Comparison of ENCODE assay signal across 27 mouse cellular contexts in genomic region chr8:64640599-64640998, GRCm38 (mm10). TPM values are rescaled to one million over a fixed set of nuclear protein-coding genes. Genes with fewer than 3 reads are reported as not detected.
DNase-seq lines count a peak whose midpoint lies in the region; ATAC-seq and TF ChIP-seq lines count a peak whose summit lies in the region.
"Had no signal": no experiment of that assay in that cellular context is flagged by ENCODE, and none has a peak within 500 bp of the region (broad histone marks: within the 10 kb centered on the region; RNA-seq: fewer than 3 reads in every experiment).

No protein-coding gene starts in this region.

- no peaks in the 10 kb centered on the region for H3K9me3 ChIP-seq in forebrain, embryonic 12.5 days
- H3K9me3 ChIP-seq in forebrain, embryonic 10.5 days = no peaks in the 10 kb centered on the region
- no peaks in the 10 kb centered on the region for H3K9me3 ChIP-seq in midbrain, embryonic 12.5 days
- H3K9me3 ChIP-seq in midbrain, embryonic 10.5 days (replicated peaks) = no peaks in the 10 kb centered on the region
- no peaks in the 10 kb centered on the region for H3K9me3 ChIP-seq in forebrain, embryonic 16.5 days (ENCODE audit: control insufficient read depth, low read length)
- H3K9me3 ChIP-seq: hindbrain, embryonic 10.5 days; hindbrain, embryonic 15.5 days; intestine, embryonic 15.5 days; limb, embryonic 12.5 days; liver, embryonic 15.5 days; neural tube, embryonic 12.5 days had no signal

- H3K4me1 ChIP-seq in forebrain, embryonic 12.5 days = peaks cover 11% of the 10 kb centered on the region
- peaks cover 7% of the 10 kb centered on the region; the same call in 1 of the 2 replicates for H3K4me1 ChIP-seq in forebrain, embryonic 10.5 days
- peaks cover 8% of the 10 kb centered on the region; the same call in 1 of the 2 replicates for H3K4me1 ChIP-seq in midbrain, embryonic 12.5 days
- H3K4me1 ChIP-seq in midbrain, embryonic 10.5 days = 0 out of 2 replicates have a peak, but pooled peaks cover 4% of the 10 kb centered on the region
- peaks cover 19% of the 10 kb centered on the region; the same call in 1 of the 2 replicates for H3K4me1 ChIP-seq in cortical plate, adult 2 months (ENCODE audit: control insufficient read depth, insufficient read depth, low read length)
- H3K4me1 ChIP-seq in forebrain, embryonic 16.5 days (replicated peaks; ENCODE audit: control insufficient read depth, insufficient read depth, low read length) = peaks cover 16% of the 10 kb centered on the region
- H3K4me1 ChIP-seq: hindbrain, embryonic 10.5 days; intestine, embryonic 15.5 days; limb, embryonic 12.5 days; liver, embryonic 15.5 days; neural tube, embryonic 12.5 days had no signal

- H3K4me3 ChIP-seq in forebrain, embryonic 12.5 days (replicated peaks) = no peak overlapping the region
- no peak overlapping the region for H3K4me3 ChIP-seq in forebrain, embryonic 10.5 days
- H3K4me3 ChIP-seq in midbrain, embryonic 12.5 days = no peak overlapping the region
- no peak overlapping the region for H3K4me3 ChIP-seq in midbrain, embryonic 10.5 days
- no peak overlapping the region for H3K4me3 ChIP-seq in cortical plate, adult 2 months (ENCODE audit: insufficient read depth, low read length)
- H3K4me3 ChIP-seq in forebrain, embryonic 16.5 days (replicated peaks; ENCODE audit: low read length) = no peak overlapping the region
- H3K4me3 ChIP-seq: heart, adult 2 months; hindbrain, embryonic 10.5 days; hindbrain, embryonic 15.5 days; intestine, embryonic 15.5 days; limb, embryonic 12.5 days; liver, embryonic 15.5 days; myocyte; neural tube, embryonic 12.5 days had no signal

- H3K27me3 ChIP-seq in forebrain, embryonic 12.5 days = no peaks in the 10 kb centered on the region
- H3K27me3 ChIP-seq in forebrain, embryonic 10.5 days (ENCODE audit: poor library complexity, severe bottlenecking) = no peaks in the 10 kb centered on the region
- H3K27me3 ChIP-seq in midbrain, embryonic 12.5 days = no peaks in the 10 kb centered on the region
- H3K27me3 ChIP-seq in midbrain, embryonic 10.5 days (ENCODE audit: low read depth, poor library complexity, severe bottlenecking) = no peaks in the 10 kb centered on the region; the same call in 1 of the 2 replicates
- H3K27me3 ChIP-seq in forebrain, embryonic 16.5 days (replicated peaks; ENCODE audit: control insufficient read depth, insufficient read depth, low read length) = no peaks in the 10 kb centered on the region
- H3K27me3 ChIP-seq: hindbrain, embryonic 15.5 days; intestine, embryonic 15.5 days; limb, embryonic 12.5 days; liver, embryonic 15.5 days; neural tube, embryonic 12.5 days; Patski had no signal

- TF ChIP-seq POLR2A in cortical plate, adult 2 months (IDR thresholded peaks at IDR 0.05; ENCODE audit: extremely low read depth, insufficient read depth, low read length) = no peak

- no peak for DNase-seq in forebrain, embryonic 10.5 days (ENCODE audit: extremely low spot score, low spot score)
- DNase-seq in midbrain, embryonic 10.5 days (ENCODE audit: low spot score) = no peak
- no peak for DNase-seq in thymus, postnatal 36 days
- DNase-seq: adrenal gland, postnatal 25 days; cerebellum, adult 2 months; cerebellum, postnatal 25 days; heart, adult 2 months; heart, postnatal 14 days; kidney, adult 2 months; kidney, postnatal 36 days; lung, embryonic 14.5 days; lung, postnatal 14 days; right cerebral cortex, adult 18-20 months; spleen, adult 18-20 months; thymus, postnatal 14 days had no signal

- 43% methylated on average over 1 of the region's 1 CpGs for WGBS in forebrain, embryonic 12.5 days
- WGBS in forebrain, embryonic 10.5 days = 80% methylated on average over 1 of the region's 1 CpGs
- 75% methylated on average over 1 of the region's 1 CpGs for WGBS in midbrain, embryonic 12.5 days
- 76% methylated on average over 1 of the region's 1 CpGs for WGBS in midbrain, embryonic 10.5 days
- 11% methylated on average over 1 of the region's 1 CpGs for WGBS in forebrain, embryonic 16.5 days

- no peak overlapping the region for H3K4me2 ChIP-seq in forebrain, embryonic 12.5 days
- no peak overlapping the region for H3K4me2 ChIP-seq in midbrain, embryonic 12.5 days (replicated peaks)
- no peak overlapping the region for H3K4me2 ChIP-seq in forebrain, embryonic 16.5 days (ENCODE audit: low read length)
- H3K4me2 ChIP-seq: hindbrain, embryonic 15.5 days; intestine, embryonic 15.5 days; limb, embryonic 12.5 days; liver, embryonic 15.5 days; lung, embryonic 14.5 days; neural tube, embryonic 12.5 days had no signal

- ATAC-seq in forebrain, embryonic 12.5 days (ENCODE audit: low FRiP score) = peak; percentile 70; the same call in 1 of the 2 replicates
- peak; percentile 47; the same call in 1 of the 2 replicates for ATAC-seq in midbrain, embryonic 12.5 days (ENCODE audit: low FRiP score, low read depth)
- peak; percentile 26; the same call in 1 of the 2 replicates for ATAC-seq in forebrain, embryonic 16.5 days
- ATAC-seq: intestine, embryonic 15.5 days; Patski had no signal

- no peak overlapping the region for H3K27ac ChIP-seq in forebrain, embryonic 12.5 days
- H3K27ac ChIP-seq in forebrain, embryonic 10.5 days = no peak overlapping the region
- peak overlapping the region; percentile 40; the same call in 1 of the 2 replicates for H3K27ac ChIP-seq in midbrain, embryonic 12.5 days (replicated peaks)
- no peak overlapping the region for H3K27ac ChIP-seq in midbrain, embryonic 10.5 days (replicated peaks)
- peak overlapping the region; percentile 74; the same call in 1 of the 2 replicates for H3K27ac ChIP-seq in cortical plate, adult 2 months (ENCODE audit: insufficient read depth, low read length)
- no peak overlapping the region for H3K27ac ChIP-seq in forebrain, embryonic 16.5 days (ENCODE audit: low read length)
- H3K27ac ChIP-seq: heart, adult 2 months; hindbrain, embryonic 10.5 days; hindbrain, embryonic 15.5 days; intestine, embryonic 15.5 days; limb, embryonic 12.5 days; liver, embryonic 15.5 days; neural tube, embryonic 12.5 days had no signal

- H3K36me3 ChIP-seq in forebrain, embryonic 12.5 days (replicated peaks) = peaks cover 4% of the 10 kb centered on the region; the same call in 1 of the 2 replicates
- H3K36me3 ChIP-seq in forebrain, embryonic 10.5 days (replicated peaks) = no peaks in the 10 kb centered on the region
- no peaks in the 10 kb centered on the region for H3K36me3 ChIP-seq in midbrain, embryonic 12.5 days
- H3K36me3 ChIP-seq in midbrain, embryonic 10.5 days = peaks cover 11% of the 10 kb centered on the region
- H3K36me3 ChIP-seq in forebrain, embryonic 16.5 days (ENCODE audit: control insufficient read depth, insufficient read depth) = no peaks in the 10 kb centered on the region
- H3K36me3 ChIP-seq: hindbrain, embryonic 10.5 days; hindbrain, embryonic 15.5 days; intestine, embryonic 15.5 days; limb, embryonic 12.5 days; liver, embryonic 15.5 days; neural tube, embryonic 12.5 days had no signal

- no peak for TF ChIP-seq CTCF in cortical plate, adult 2 months (IDR thresholded peaks at IDR 0.05; ENCODE audit: extremely low read depth, insufficient read depth, low read length)

- H3K9ac ChIP-seq in forebrain, embryonic 12.5 days = no peak overlapping the region
- H3K9ac ChIP-seq in midbrain, embryonic 12.5 days (replicated peaks) = no peak overlapping the region
- H3K9ac ChIP-seq in forebrain, embryonic 16.5 days (replicated peaks; ENCODE audit: low read depth, low read length) = no peak overlapping the region
- H3K9ac ChIP-seq: hindbrain, embryonic 15.5 days; intestine, embryonic 15.5 days; limb, embryonic 12.5 days; liver, embryonic 15.5 days; lung, embryonic 14.5 days; neural tube, embryonic 12.5 days had no signal

RNA-seq across cellular contexts. Expression of gene Cpe, which starts 52.3 kb away (rescaled TPM):
- polyA plus RNA-seq in forebrain, embryonic 12.5 days (2016; fragmentation: Nextera tagmentation; extraction: Ambion mirVana) = 367 and 417 TPM in 2 replicates
- 98.7 and 107 TPM in 2 replicates for polyA plus RNA-seq in forebrain, embryonic 10.5 days (2016; fragmentation: Nextera tagmentation; extraction: Ambion mirVana)
- polyA plus RNA-seq in midbrain, embryonic 12.5 days (2016; fragmentation: Nextera tagmentation; extraction: Ambion mirVana) = 426 and 488 TPM in 2 replicates
- 163 and 215 TPM in 2 replicates for polyA plus RNA-seq in midbrain, embryonic 10.5 days (2016; fragmentation: Nextera tagmentation; extraction: Ambion mirVana)
- polyA plus RNA-seq in cortical plate, adult 2 months (2012; rRNA removed) = 1,729 and 1,769 TPM in 2 replicates
- 470 and 498 TPM in 2 replicates for polyA plus RNA-seq in forebrain, embryonic 16.5 days (2015; fragmentation: Nextera tagmentation; extraction: Ambion mirVana)

Comparison
In these comparisons a context has a peak if more than half of its experiments do, and no peak if none do; other contexts are left out.
1. H3K27ac ChIP-seq: peak in midbrain, embryonic 12.5 days (single experiment) and cortical plate, adult 2 months (single experiment); none in forebrain, embryonic 12.5 days (single experiment), forebrain, embryonic 10.5 days (single experiment), midbrain, embryonic 10.5 days (single experiment) and forebrain, embryonic 16.5 days (single experiment).
2. Peak in every context shown above with its lines, with median percentiles within 50 percentile points of each other: ATAC-seq.